Mouse (Mus musculus) liver, adult 2 months (tissue): ENCODE measurements around the gene Gdpd2.

ENCODE experiments used
- CTCF ChIP-seq: fragments of 200-500 bp; IDR thresholded peaks from 2 replicates; pipeline ENCODE4 v1.5.1; 2011; ENCODE audit warnings: low read depth, low read length, control low read depth
- POLR2A ChIP-seq: fragments of 200-500 bp; IDR thresholded peaks from 2 replicates; pipeline ENCODE4 v1.6.1; 2011; ENCODE audit warnings: low read length, control low read depth; ENCODE audit not compliant: insufficient read depth; ENCODE audit errors: extremely low read depth

GRCm38 (mm10) chrX:100686527-100686926 lies 43.1 kb upstream of the Gdpd2 start:
- TF ChIP-seq POLR2A: no peak
- TF ChIP-seq CTCF: no peak
